Mouse (Mus musculus): ENCODE results near the gene Sptan1.

DNA sequence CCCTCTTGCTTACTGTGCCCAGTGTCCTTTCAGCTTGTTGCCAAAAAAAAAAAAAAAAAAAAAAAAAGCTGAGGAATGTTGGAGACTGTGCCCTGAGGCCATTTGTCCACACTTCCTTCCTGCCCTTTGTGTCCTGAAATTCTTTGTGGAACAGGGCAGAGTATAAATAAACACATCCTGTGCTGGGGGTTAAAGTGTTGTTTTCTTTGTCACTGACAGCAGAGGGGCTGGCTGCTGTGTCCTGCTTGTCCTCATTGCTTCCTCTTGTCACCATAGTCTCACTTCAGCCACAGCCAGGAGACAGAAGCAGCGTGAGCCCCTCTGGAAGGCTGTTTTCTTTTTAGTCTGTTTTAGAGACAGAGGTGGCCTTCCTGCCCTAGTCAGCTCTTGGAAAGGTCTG, 20.6 kb upstream of the Sptan1 start:
- TF ChIP-seq SMC3 (IDR thresholded peaks at IDR 0.05; ENCODE audit: low read depth, low read length) (no peak), POLR2A (IDR thresholded peaks at IDR 0.05; ENCODE audit: low read depth, low read length) (no peak), CTCF (conservative IDR thresholded peaks at IDR 0.05 in 1 of 2, IDR thresholded peaks at IDR 0.05 in 1 of 2; ENCODE audit: low read depth in 2 of 2, low read length in 2 of 2) (no peak), MEF2A (IDR thresholded peaks at IDR 0.05; ENCODE audit: borderline replicate concordance, low read depth, low read length) (no peak), CHD2 (IDR thresholded peaks at IDR 0.05; ENCODE audit: low read length) (no peak), MAX (IDR thresholded peaks at IDR 0.05; ENCODE audit: low read length) (no peak), NELFE (IDR thresholded peaks at IDR 0.05; ENCODE audit: low read depth, low read length) (no peak), ELF1 (IDR thresholded peaks at IDR 0.05; ENCODE audit: low read depth, low read length) (no peak), EP300 (IDR thresholded peaks at IDR 0.05; ENCODE audit: low read length) (no peak)
